8 mouse cellular contexts compared by ENCODE assay signal in the genomic region with DNA sequence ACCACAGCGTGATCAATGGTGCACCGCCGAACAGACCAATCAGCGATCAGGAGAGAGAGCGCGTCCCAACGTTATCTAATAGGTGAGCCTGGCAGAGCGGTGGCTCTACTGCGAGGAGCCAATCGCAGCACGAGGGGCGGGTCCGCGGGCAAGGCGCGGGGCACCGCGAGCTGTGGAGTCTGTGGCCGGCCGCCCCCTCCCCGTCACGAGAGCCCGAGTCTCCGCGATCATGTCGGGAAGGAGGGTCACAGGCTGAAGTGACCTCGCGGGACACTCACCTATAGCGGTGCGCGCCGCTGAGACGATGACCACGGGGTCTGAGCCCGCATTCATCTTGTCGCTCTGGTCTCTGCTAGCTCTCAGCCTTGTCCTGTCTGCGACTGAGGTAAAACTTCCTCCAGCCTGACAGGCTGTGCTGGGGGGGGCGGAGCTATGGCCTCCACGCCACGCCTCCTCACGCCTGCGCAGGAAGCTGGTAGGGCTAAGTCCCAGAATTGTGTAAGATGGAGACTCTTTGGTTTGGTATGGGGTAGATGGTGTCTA. TPM values are rescaled to one million over a fixed set of nuclear protein-coding genes. Genes with fewer than 3 reads are reported as not detected.
DNase-seq lines count a peak whose midpoint lies in the region; ATAC-seq and TF ChIP-seq lines count a peak whose summit lies in the region.

A gene (minus strand): TSS at position 417 of the 543 bp plus-strand sequence.

- peaks cover 31% of the 10 kb centered on the region for H3K36me3 ChIP-seq in hindbrain, embryonic 10.5 days
- H3K36me3 ChIP-seq in lung, postnatal 0 days (ENCODE audit: insufficient read depth, low read length): no peaks in the 10 kb centered on the region

- WGBS in hindbrain, embryonic 10.5 days: under 1% methylated on average over 42 of the region's 42 CpGs
- WGBS in lung, postnatal 0 days: 2% methylated on average over 29 of the region's 42 CpGs

- no peak for TF ChIP-seq CTCF in lung, postnatal 0 days (IDR thresholded peaks at IDR 0.05)

- peak within 1 kb of the TSS; percentile 91 for H3K27ac ChIP-seq in hindbrain, embryonic 10.5 days
- peak within 1 kb of the TSS; percentile 71 for H3K27ac ChIP-seq in lung, postnatal 0 days (ENCODE audit: low read length)

- TF ChIP-seq EP300 in lung, postnatal 0 days (IDR thresholded peaks at IDR 0.05): no peak

- peak; percentile 86 for DNase-seq in MEL-GATA-1-ER (ENCODE audit: extremely low read depth, low read depth)
- peak; percentile 95 for DNase-seq in cerebellum, adult 8-10 months
- DNase-seq in hindbrain, embryonic 10.5 days (ENCODE audit: low spot score): peak; percentile 93
- peak; percentile 96 for DNase-seq in layer of hippocampus, adult 9-11 months
- peak; percentile 95 for DNase-seq in lung, postnatal 0 days (ENCODE audit: low spot score)
- peak; percentile 88 for DNase-seq in ovary, postnatal 14 days (ENCODE audit: low spot score)
- DNase-seq in thymus, postnatal 14 days: peak; percentile 97

- ATAC-seq in frontal cortex, adult (ENCODE audit: low TSS enrichment): peak; percentile 96
- ATAC-seq in lung, postnatal 0 days: peak; percentile 98

- H3K9me3 ChIP-seq in hindbrain, embryonic 10.5 days: no peaks in the 10 kb centered on the region
- H3K9me3 ChIP-seq in lung, postnatal 0 days (ENCODE audit: low read length): no peaks in the 10 kb centered on the region

- H3K4me1 ChIP-seq in hindbrain, embryonic 10.5 days (replicated peaks): peaks cover 18% of the 10 kb centered on the region
- peaks cover 3% of the 10 kb centered on the region; the same call in 1 of the 2 replicates for H3K4me1 ChIP-seq in lung, postnatal 0 days (ENCODE audit: insufficient read depth, low read depth, low read length)

- peak within 1 kb of the TSS; percentile 59 for H3K4me2 ChIP-seq in lung, postnatal 0 days (replicated peaks; ENCODE audit: low read depth, low read length)

- H3K4me3 ChIP-seq in hindbrain, embryonic 10.5 days: peak within 1 kb of the TSS; percentile 75
- H3K4me3 ChIP-seq in lung, postnatal 0 days (ENCODE audit: low read depth, low read length): peak within 1 kb of the TSS; percentile 64

- peak within 1 kb of the TSS; percentile 45; the same call in 1 of the 2 replicates for H3K9ac ChIP-seq in lung, postnatal 0 days (replicated peaks; ENCODE audit: low read depth)

- no peaks in the 10 kb centered on the region for H3K27me3 ChIP-seq in hindbrain, embryonic 10.5 days (ENCODE audit: insufficient read depth, poor library complexity, severe bottlenecking)
- H3K27me3 ChIP-seq in lung, postnatal 0 days (replicated peaks; ENCODE audit: insufficient read depth, low read length): no peaks in the 10 kb centered on the region

RNA-seq across cellular contexts. Expression of the gene that starts here (rescaled TPM):
- polyA plus RNA-seq in hindbrain, embryonic 10.5 days (2016; fragmentation: Nextera tagmentation; extraction: Ambion mirVana): 384 and 451 TPM in 2 replicates
- 42.8 and 46.0 TPM in 2 replicates for polyA plus RNA-seq in lung, postnatal 0 days (2015; fragmentation: Nextera tagmentation; extraction: Ambion mirVana)

Comparison
In these comparisons a context has a peak if more than half of its experiments do, and no peak if none do; other contexts are left out.
1. Peak in every context shown above with its lines: DNase-seq, ATAC-seq, H3K4me3 ChIP-seq and H3K27ac ChIP-seq.